Mouse (Mus musculus) forebrain, embryonic 10.5 days (tissue): Measurements from ENCODE around the gene Zbtb34. TPM values are rescaled to one million over a fixed set of nuclear protein-coding genes. Genes with fewer than 3 reads are reported as not detected.

Experiments used
- microRNA-seq: library from miRNA; unstranded; fragments of <30 nt; microRNA quantifications from one replicate; pipeline ENCODE4, GENCODE M21; 2017
- polyA plus RNA-seq: library from polyadenylated mRNA; unstranded; fragments of >200 nt; fragmentation: Nextera tagmentation; extraction: Ambion mirVana; gene quantifications from 2 replicates; pipeline ENCODE4 v1.2.1, GENCODE M21; 2016

Zbtb34 gene
- polyA plus RNA-seq, 1 experiment from 2014 or later, result 6.6 TPM

Small RNAs within 50 kb of the gene (microRNA-seq; reads per million reads assigned to microRNA genes)
- not detected for gene Gm25998

Other genes with a start within 250 kb of the Zbtb34 start
- 24.3 and 25.1 TPM in 2 replicates for gene Angptl2, start 215.3 kb downstream of the Zbtb34 start, polyA plus RNA-seq
- gene Ralgps1, start 59.8 kb downstream of the Zbtb34 start, polyA plus RNA-seq, result 6.2 and 6.9 TPM in 2 replicates
- gene Zbtb43, start 37.2 kb upstream of the Zbtb34 start, polyA plus RNA-seq, result 19.8 and 19.9 TPM in 2 replicates
- 1.3 and 1.5 TPM in 2 replicates for gene Lmx1b, start 209.2 kb upstream of the Zbtb34 start, polyA plus RNA-seq